Mouse (Mus musculus) stomach, embryonic 15.5 days (tissue): ENCODE results near the gene Wfikkn2. TPM values are rescaled to one million over a fixed set of nuclear protein-coding genes. Genes with fewer than 3 reads are reported as not detected.

Source experiments
- ATAC-seq: fragments of 200-750 bp; cut with Nextera tagmentation; 2 replicates; pipeline ENCODE4 v1.8.0; 2017; ENCODE audit warnings: low read depth, moderate number of reproducible peaks, moderate TSS enrichment; ENCODE audit not compliant: insufficient read depth, low FRiP score
- H3K27ac ChIP-seq: fragments of 300-500 bp; sonication (generic); 2 replicates; pipeline ENCODE4 v1.5.1; 2015; ENCODE audit warnings: mild to moderate bottlenecking, inconsistent platforms
- H3K27me3 ChIP-seq: fragments of 300-500 bp; sonication (generic); replicated peaks from 2 replicates; pipeline ENCODE4 v1.6.1; 2015; ENCODE audit warnings: inconsistent platforms
- H3K36me3 ChIP-seq: fragments of 300-500 bp; sonication (generic); 2 replicates; pipeline ENCODE4 v1.6.1; 2015; ENCODE audit warnings: inconsistent platforms
- H3K4me1 ChIP-seq: fragments of 300-500 bp; sonication (generic); 2 replicates; pipeline ENCODE4 v1.6.1; 2015; ENCODE audit warnings: inconsistent platforms
- H3K4me2 ChIP-seq: fragments of 300-500 bp; sonication (generic); 2 replicates; pipeline ENCODE4 v1.6.1; 2015; ENCODE audit warnings: mild to moderate bottlenecking, inconsistent platforms
- H3K4me3 ChIP-seq: fragments of 300-500 bp; sonication (generic); replicated peaks from 2 replicates; pipeline ENCODE4 v1.5.1; 2015; ENCODE audit warnings: inconsistent platforms
- H3K9ac ChIP-seq: fragments of 300-500 bp; sonication (generic); 2 replicates; pipeline ENCODE4 v1.6.1; 2015; ENCODE audit warnings: inconsistent platforms
- H3K9me3 ChIP-seq: fragments of 300-500 bp; sonication (generic); 2 replicates; pipeline ENCODE4 v1.6.1; 2016; ENCODE audit warnings: inconsistent platforms
- WGBS: fragments of 180-500 bp; shearing (Covaris S2); methylation state at CpG from one replicate; pipeline ENCODE4 v1.1.7; 2015; 5-methylcytosine and 5-hydroxymethylcytosine counted together
- polyA plus RNA-seq: library from polyadenylated mRNA; unstranded; fragments of >200 nt; fragmentation: Nextera tagmentation; extraction: Ambion mirVana; gene quantifications from 2 replicates; pipeline ENCODE4 v1.2.1, GENCODE M21; 2015

Wfikkn2 gene
- polyA plus RNA-seq, 1 experiment from 2014 or later: 2.7 TPM

- Histone ChIP-seq H3K27ac (no peak overlapping the region), H3K4me3 (no peak overlapping the region), H3K4me1 (0 out of 2 replicates have a peak, but pooled peaks cover 4% of the 10 kb centered on the region), H3K9ac (no peak overlapping the region), H3K4me2 (no peak overlapping the region), H3K9me3 (no peaks in the 10 kb centered on the region), H3K27me3 (no peaks in the 10 kb centered on the region), H3K36me3 (no peaks in the 10 kb centered on the region)
- no peak for ATAC-seq
- WGBS: 80% methylated on average over 5 of the region's 5 CpGs
Measured at GRCm38 (mm10) chr11:94255733-94256132, 9.9 kb upstream of the Wfikkn2 start.

DNA sequence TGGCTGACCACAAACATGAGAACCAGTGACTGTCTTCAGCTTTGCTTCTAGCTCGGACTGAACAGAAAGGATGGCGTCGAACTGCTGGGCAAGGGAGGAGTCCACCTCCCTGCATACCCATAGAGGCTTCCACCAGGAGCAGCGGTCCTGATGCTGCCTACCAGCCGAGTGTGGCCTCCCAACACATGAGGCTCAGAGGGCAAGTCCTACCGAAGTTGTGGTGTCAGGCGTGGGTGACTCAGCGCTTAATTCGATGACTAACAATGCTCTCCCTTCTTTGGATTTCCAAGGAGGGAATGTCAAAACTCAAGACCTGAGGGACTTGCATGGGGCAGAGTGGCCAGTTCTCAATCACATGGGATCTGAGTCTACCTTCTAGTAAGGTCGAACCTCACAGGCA, 7.9 kb upstream of the Wfikkn2 start:
- Histone ChIP-seq H3K27me3 (no peaks in the 10 kb centered on the region), H3K9me3 (no peaks in the 10 kb centered on the region), H3K36me3 (no peaks in the 10 kb centered on the region), H3K27ac (no peak overlapping the region), H3K4me1 (0 out of 2 replicates have a peak, but pooled peaks cover 4% of the 10 kb centered on the region), H3K4me2 (no peak overlapping the region), H3K9ac (no peak overlapping the region), H3K4me3 (no peak overlapping the region)
- ATAC-seq: no peak
- WGBS: 80% methylated on average over 10 of the region's 10 CpGs

- Histone ChIP-seq H3K4me2 (no peak overlapping the region), H3K9ac (no peak overlapping the region), H3K4me1 (0 out of 2 replicates have a peak, but pooled peaks cover 4% of the 10 kb centered on the region), H3K27me3 (no peaks in the 10 kb centered on the region), H3K27ac (no peak overlapping the region), H3K36me3 (no peaks in the 10 kb centered on the region), H3K9me3 (no peaks in the 10 kb centered on the region), H3K4me3 (no peak overlapping the region)
- WGBS: 80% methylated on average over 9 of the region's 9 CpGs
- no peak for ATAC-seq
Measured at GRCm38 (mm10) chr11:94253156-94253555, 7.4 kb upstream of the Wfikkn2 start.

GRCm38 (mm10) chr11:94246789-94247061, 920 bp upstream of the Wfikkn2 start:
- H3K27ac ChIP-seq: peak overlapping the region; percentile 62; the same call in 1 of the 2 replicates
- peaks cover 27% of the 10 kb centered on the region for H3K4me1 ChIP-seq
- ATAC-seq: no peak
- no peak overlapping the region for H3K4me3 ChIP-seq
- no peak overlapping the region for H3K9ac ChIP-seq
- 53% methylated on average over 8 of the region's 8 CpGs for WGBS
- H3K9me3 ChIP-seq: no peaks in the 10 kb centered on the region
- H3K36me3 ChIP-seq: no peaks in the 10 kb centered on the region
- no peaks in the 10 kb centered on the region for H3K27me3 ChIP-seq
- H3K4me2 ChIP-seq: no peak overlapping the region; the same call in 1 of the 2 replicates

- Histone ChIP-seq H3K9ac (no peak overlapping the region), H3K27ac (no peak overlapping the region), H3K4me1 (peaks cover 27% of the 10 kb centered on the region), H3K4me2 (no peak overlapping the region), H3K4me3 (no peak overlapping the region), H3K27me3 (no peaks in the 10 kb centered on the region), H3K36me3 (no peaks in the 10 kb centered on the region), H3K9me3 (no peaks in the 10 kb centered on the region)
- 67% methylated on average over 9 of the region's 9 CpGs for WGBS
- ATAC-seq: no peak
Measured at GRCm38 (mm10) chr11:94244385-94244784, 1.4 kb downstream of the Wfikkn2 start.

GRCm38 (mm10) chr11:94243422-94244180, 2.2 kb downstream of the Wfikkn2 start:
- Histone ChIP-seq H3K9ac (no peak overlapping the region), H3K4me1 (peaks cover 27% of the 10 kb centered on the region), H3K27ac (no peak overlapping the region), H3K4me2 (peak overlapping the region; percentile 64), H3K4me3 (peak overlapping the region; percentile 23), H3K27me3 (no peaks in the 10 kb centered on the region), H3K36me3 (no peaks in the 10 kb centered on the region), H3K9me3 (no peaks in the 10 kb centered on the region)
- 31% methylated on average over 15 of the region's 15 CpGs for WGBS
- 0 out of 2 replicates have a peak, but pooled peaks have one; percentile 4 for ATAC-seq

- Histone ChIP-seq H3K4me3 (peak overlapping the region; percentile 23), H3K4me1 (peaks cover 27% of the 10 kb centered on the region), H3K4me2 (peak overlapping the region; percentile 64), H3K9ac (0 out of 2 replicates have a peak overlapping the region, but pooled peaks have one; percentile 2), H3K36me3 (no peaks in the 10 kb centered on the region), H3K9me3 (no peaks in the 10 kb centered on the region), H3K27ac (peak overlapping the region; percentile 53), H3K27me3 (no peaks in the 10 kb centered on the region)
- 4% methylated on average over 29 of the region's 29 CpGs for WGBS
- ATAC-seq: peak; percentile 62
Measured at GRCm38 (mm10) chr11:94242760-94243421, 2.9 kb downstream of the Wfikkn2 start.

DNA sequence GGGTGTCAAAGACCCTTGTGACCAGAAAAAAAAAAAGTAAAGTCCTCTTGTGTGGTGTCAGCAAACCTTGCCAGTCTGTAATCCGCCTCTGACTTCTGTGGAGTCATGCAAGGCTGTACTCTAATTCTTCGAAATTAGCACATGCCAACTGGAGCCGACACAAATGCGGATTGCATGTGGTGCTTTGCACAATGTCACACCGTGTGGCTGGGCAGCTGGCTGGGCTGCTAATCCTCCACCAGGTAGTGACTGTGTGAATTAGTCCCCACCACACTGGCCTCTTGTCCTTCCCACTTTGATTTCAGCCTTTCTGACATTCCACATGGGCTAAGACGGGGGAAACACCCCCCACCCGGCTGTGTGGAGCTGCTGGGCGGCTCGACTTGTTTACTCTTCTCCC, 6.1 kb downstream of the Wfikkn2 start:
- no peak for ATAC-seq
- no peak overlapping the region for H3K27ac ChIP-seq
- H3K9ac ChIP-seq: no peak overlapping the region
- no peak overlapping the region for H3K4me2 ChIP-seq
- peaks cover 17% of the 10 kb centered on the region for H3K4me1 ChIP-seq
- no peaks in the 10 kb centered on the region for H3K9me3 ChIP-seq
- no peaks in the 10 kb centered on the region for H3K27me3 ChIP-seq
- 35% methylated on average over 9 of the region's 9 CpGs for WGBS
- no peaks in the 10 kb centered on the region for H3K36me3 ChIP-seq
- no peak overlapping the region for H3K4me3 ChIP-seq

DNA sequence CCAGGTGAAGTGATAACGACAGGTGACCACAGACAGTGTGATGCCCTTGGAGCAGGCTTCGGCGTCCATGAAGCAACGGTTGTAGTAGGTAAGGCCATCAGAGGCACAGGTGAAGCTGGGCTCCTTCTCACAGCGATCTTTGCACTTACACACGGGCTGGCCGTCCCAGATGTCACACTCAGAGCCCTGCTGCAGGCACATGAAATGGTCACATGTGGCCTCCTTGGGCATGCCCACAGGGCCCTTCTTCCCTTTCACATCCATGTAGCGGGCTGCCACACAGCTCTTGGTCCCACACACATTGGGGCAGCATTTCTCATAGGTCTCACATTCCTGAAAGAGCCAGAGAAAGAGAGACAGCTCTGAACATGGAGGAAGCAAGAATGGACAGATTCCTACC, 7.0 kb downstream of the Wfikkn2 start:
- H3K4me2 ChIP-seq: no peak overlapping the region
- no peaks in the 10 kb centered on the region for H3K27me3 ChIP-seq
- WGBS: 94% methylated on average over 8 of the region's 8 CpGs
- no peak overlapping the region for H3K4me3 ChIP-seq
- H3K36me3 ChIP-seq: no peaks in the 10 kb centered on the region
- H3K9me3 ChIP-seq: no peaks in the 10 kb centered on the region
- H3K9ac ChIP-seq: no peak overlapping the region
- H3K4me1 ChIP-seq: peaks cover 17% of the 10 kb centered on the region
- no peak overlapping the region for H3K27ac ChIP-seq
- no peak for ATAC-seq

DNA sequence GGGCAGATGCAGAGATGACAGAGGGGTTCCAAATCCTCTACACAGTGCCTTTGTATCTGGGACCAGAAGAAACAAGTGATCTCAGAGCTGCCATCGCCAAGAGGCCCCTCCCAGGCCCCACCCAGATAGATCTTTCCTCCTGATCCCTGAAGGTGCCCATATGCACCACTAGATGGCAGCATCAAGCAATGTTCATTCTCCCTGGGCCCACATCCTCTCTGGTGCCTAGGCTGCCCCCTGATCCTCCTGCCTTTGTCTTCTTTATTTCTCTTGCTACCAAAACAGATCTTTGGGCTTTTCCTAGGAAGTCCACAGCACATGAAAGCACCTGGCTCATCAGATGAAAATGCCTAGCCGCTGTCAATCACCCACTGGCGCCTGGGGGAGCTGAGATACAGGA, 9.7 kb downstream of the Wfikkn2 start:
- peak; percentile 79 for ATAC-seq
- H3K27ac ChIP-seq: no peak overlapping the region
- 23% methylated on average over 3 of the region's 3 CpGs for WGBS

GRCm38 (mm10) chr11:94234857-94235256, 10.9 kb downstream of the Wfikkn2 start:
- Histone ChIP-seq H3K27ac (no peak overlapping the region), H3K27me3 (no peaks in the 10 kb centered on the region), H3K36me3 (no peaks in the 10 kb centered on the region), H3K9ac (no peak overlapping the region), H3K9me3 (no peaks in the 10 kb centered on the region), H3K4me1 (no peaks in the 10 kb centered on the region; the same call in none of the 2 replicates), H3K4me3 (no peak overlapping the region), H3K4me2 (no peak overlapping the region)
- 84% methylated on average over 8 of the region's 8 CpGs for WGBS
- ATAC-seq: no peak

More for the DNA sequence above, 9.7 kb downstream of the Wfikkn2 start:
- H3K27me3 ChIP-seq: no peaks in the 10 kb centered on the region
- no peak overlapping the region for H3K4me3 ChIP-seq
- no peaks in the 10 kb centered on the region for H3K9me3 ChIP-seq
- H3K4me1 ChIP-seq: no peaks in the 10 kb centered on the region; the same call in none of the 2 replicates
- no peaks in the 10 kb centered on the region for H3K36me3 ChIP-seq
- H3K4me2 ChIP-seq: peak overlapping the region; percentile 35
- no peak overlapping the region for H3K9ac ChIP-seq

GRCm38 (mm10) chr11:94234380-94234779, 11.4 kb downstream of the Wfikkn2 start:
- H3K4me3 ChIP-seq: no peak overlapping the region
- no peak overlapping the region for H3K27ac ChIP-seq
- no peaks in the 10 kb centered on the region; the same call in none of the 2 replicates for H3K4me1 ChIP-seq
- H3K36me3 ChIP-seq: no peaks in the 10 kb centered on the region
- no peak for ATAC-seq
- no peak overlapping the region for H3K9ac ChIP-seq
- H3K27me3 ChIP-seq: no peaks in the 10 kb centered on the region
- WGBS: 84% methylated on average over 12 of the region's 12 CpGs
- H3K9me3 ChIP-seq: no peaks in the 10 kb centered on the region
- H3K4me2 ChIP-seq: no peak overlapping the region
